Mouse (Mus musculus): Measurements from ENCODE around the gene Rora.

Rora gene

DNA sequence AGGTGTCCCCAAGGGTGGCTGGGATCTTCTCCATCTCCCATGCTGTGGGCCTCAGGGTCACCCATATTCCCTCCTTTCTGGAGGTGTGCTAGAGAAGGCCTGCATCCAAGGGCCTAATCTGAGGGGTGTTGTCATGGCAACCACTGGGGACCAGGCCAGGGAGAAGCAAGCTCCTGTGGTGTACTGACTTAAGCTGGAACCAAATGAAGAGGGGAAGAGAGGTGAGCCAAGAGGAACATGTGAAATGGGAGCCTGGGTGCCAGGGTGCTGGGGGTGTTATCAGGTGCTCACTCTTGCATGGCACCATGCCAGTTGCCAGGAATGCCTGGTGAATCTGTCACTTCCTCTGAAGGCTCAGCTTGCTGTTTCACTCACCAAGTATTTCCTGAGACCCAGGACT is 166.9 kb downstream of the Rora start:
- DNase-seq (ENCODE audit: low spot score) = no peak

DNA sequence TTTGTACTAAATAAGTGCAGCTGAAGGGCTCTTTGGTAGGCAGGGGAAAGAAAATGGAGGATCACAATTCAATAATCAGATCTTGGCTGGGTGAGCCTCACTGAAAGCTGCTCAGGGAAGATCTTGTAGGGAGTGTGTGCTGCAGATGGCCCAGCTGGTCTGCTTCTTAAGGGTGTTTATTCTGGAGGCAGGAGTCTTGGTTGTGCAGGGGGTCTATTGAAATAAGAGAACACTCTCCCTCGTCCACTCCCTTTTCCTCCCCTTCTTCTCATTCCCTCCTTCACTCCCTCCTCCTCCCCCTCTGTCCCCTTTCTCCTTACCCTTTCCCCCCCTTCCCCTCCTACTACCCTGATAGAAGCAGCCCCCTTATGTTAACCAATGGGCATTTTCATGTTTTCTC is 167.8 kb downstream of the Rora start:
- DNase-seq (ENCODE audit: low spot score) = no peak

DNA sequence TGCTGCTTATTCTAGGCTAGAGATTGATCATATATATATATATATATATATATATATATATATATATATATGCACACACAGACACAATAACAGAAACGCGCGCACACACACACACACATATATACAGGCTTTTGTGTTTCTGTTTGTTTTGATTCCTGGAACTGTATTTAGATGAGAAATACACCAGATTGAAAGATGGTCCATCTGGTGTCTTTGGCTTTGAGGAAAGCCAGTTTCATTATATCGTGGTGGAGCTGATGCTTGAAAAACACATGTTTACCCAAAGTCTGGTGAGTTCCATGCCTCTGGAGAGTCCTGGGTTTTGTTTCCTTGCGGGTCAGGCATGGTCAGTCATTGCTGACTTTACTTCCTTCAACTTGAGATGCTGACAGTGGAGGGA is 169.7 kb downstream of the Rora start:
- no peak for DNase-seq (ENCODE audit: low spot score)

DNA sequence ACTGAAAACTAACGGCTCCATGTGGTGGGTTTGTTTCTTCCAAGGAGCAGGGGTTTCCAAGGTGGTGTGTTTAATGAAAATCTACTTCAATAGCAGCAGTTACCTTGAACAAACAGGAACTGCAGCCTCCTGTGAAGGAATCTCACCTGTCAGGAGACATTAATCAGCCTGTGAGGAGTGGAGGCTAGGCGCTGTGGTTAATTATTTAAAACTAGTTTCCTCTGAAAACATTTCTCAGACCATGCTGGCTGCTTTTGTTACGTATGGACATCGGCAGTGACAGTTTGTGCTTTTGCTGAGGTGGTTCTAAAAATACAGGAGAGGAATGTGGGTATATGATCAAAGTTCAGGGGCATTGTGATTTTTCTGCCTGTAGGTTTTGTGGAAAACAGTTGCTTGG is 171.5 kb downstream of the Rora start:
- DNase-seq (ENCODE audit: low spot score) = no peak

DNA sequence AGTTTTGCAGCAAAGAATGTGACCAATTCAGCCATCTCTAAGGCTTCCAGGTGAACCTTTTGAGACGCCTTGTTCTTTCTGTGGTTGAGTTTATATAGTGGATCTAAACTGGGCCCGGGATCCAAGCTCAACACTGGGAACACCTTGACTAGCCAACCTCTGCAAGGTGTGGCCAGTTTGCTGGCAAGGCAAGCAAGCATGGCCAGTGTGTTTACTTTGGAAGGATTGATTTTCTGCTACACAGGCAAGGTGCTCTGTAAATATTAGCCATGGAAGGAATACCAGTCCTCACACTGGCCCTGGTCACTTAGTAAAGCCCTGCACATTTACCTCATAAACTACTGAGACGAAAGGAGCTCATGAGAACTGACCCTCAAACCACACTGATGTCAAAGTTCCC is 172.3 kb downstream of the Rora start:
- DNase-seq (ENCODE audit: low spot score) = no peak

DNA sequence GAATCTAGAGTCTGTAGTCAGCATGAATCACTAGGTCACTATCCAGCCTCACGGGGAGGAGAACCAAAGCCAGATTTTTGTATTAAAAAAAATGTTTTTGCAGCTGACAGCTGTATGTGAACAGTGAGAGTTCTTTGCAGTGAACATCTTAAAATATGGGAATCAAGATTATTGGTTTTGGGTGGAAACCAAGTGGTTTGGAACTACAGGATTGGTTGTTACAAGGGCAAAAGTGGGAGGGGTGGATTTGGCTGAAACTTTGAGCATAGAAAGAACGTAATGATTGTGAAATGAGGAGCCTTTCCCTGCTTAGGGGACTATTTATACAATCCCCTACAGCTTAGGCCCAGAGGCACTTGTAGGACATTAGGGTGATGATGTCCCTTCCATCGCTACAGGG is 173.9 kb downstream of the Rora start:
- DNase-seq (ENCODE audit: low spot score) = no peak

DNA sequence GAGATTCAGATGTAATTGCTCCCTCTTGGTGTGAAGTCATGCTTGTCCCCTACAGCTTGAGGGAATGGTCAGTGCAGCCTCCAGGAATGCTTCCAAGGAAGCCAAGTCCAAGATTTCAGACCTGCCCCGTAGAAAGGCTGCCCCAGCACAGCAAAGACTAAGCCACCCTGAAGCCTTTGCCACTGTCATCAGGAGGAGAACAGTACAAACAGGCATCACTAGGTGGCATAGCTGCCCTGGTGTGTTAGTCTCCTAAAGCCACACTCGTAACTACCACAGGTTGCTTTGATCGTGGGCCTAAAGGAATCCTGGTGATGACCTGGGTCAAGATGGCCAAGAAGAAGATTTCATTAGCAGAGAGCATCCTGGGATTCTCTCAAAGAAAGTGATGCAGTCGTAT is 176.3 kb downstream of the Rora start:
- no peak for DNase-seq (ENCODE audit: low spot score)

DNA sequence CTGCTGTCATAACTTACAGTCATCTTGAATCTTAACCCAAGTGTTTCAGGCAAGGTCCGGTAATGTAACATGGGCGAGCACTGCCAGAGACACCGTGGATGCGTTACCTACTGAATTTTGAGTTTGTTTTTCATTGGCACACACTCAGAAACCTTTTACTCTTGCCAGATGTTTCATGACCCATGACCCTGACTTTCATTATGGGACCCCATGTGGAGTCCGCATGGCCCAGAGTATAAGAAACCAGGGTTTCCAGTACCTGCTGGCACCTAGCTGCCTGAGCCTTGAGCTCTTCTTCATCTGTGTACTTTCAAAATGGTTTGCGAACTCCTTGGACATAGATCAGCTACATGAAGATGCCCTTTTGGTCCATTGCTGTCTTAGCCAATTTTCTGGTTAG is 179.7 kb downstream of the Rora start:
- no peak for DNase-seq (ENCODE audit: low spot score)

DNA sequence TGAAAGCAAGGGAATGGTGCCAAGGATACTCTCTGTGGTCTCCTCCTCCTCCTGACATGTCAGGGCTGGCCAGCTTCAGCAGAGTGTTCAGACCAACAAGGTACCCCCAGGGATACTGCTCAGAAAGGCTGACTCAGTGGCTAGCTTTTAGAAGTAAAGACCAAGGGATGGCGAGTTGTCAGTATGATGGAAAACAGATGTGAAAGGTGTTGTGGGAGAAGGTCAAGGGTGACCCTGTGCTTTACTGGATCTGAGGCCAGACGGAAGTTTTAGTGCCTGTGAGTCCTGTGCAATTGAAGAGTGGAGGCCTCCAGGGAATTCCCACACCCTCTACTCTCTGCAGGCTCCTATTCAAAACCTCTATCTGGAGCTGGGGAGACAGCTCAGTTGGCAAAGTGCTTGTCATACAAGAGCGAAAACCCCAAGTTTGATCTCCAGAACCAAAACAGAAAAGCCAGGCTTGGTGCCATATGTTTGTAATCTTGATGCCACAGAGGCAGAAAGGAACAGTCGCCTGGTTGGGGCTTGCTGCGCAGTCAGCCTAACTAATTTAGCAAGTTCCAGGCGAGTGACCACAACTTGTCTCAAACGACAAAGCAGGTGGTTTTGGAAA is 181.6 kb downstream of the Rora start:
- DNase-seq (ENCODE audit: low spot score) = no peak

DNA sequence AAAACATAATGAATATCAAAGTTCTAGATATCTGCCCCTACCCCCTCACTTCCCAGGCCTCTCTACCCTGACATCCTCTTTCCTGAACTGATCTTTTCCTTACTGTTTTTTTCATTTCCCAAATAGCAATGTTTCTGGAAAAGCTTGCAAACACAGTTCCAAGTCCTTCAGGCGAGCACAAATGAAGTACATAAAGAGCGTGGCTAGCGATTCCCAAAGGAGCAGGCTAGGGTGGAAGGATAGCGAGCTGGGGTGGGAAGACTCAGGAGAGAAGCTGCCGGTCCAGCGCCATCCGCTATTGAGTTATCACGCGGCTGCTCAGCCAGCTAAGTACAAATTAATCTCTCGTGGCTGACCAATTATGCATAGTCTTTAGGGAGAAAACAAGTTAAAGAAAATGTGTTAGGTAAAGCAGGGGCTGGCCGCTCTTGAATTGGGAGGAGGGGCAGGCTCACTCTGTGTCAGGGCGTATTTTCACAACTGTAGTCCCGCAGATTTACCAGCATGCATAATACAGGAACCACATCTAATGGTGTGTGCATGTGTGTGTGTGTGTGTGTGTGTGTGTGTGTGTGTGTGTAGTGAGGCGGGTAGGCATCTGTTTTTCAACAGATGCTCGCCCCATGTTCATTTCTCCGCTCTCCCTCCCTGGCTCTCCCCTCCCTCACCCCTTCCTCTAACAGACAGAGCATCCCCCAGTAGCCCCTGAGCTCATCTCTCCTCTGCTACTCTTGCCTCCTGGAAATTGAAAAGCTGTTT is 188.7 kb downstream of the Rora start:
- no peak for DNase-seq (ENCODE audit: low spot score)

DNA sequence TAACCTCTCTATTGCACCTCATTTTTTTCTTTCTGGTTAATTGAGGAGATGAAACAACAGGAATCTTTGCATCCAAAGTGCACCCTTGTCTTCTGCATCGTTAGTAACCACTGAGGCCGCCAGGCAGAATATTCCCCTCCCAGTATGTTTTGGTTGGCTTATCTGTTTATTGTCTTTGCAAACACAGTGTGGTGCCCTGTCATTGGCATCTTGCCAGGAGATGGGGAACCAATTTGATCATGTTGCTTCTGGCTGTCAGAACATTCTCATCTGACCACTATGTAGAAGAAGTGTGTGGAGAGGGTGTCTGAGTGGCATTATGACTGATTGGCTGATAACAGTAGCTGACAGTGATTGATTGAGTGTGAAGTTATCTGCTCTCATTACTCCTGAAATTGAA is 192.0 kb downstream of the Rora start:
- no peak for DNase-seq (ENCODE audit: low spot score)

DNA sequence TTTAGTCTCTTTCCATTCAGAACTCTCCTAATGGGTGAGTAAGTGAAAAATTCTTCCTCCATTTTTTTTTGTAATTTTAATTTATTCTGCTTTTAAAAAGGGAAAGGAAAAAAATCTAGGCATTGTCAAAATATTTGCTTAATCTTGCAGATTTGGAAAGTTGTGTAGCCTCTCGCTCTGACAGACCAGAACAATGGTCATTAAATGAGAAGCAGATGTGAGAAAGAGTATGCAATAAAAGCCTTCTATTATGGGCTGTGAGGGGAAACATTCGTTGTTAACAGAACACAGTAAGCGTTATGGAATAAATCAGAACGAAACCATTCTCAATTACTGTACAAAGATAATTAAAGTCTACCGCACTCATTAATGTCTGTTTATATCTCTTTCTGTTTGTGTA is 196.7 kb downstream of the Rora start:
- no peak for DNase-seq (ENCODE audit: low spot score)

DNA sequence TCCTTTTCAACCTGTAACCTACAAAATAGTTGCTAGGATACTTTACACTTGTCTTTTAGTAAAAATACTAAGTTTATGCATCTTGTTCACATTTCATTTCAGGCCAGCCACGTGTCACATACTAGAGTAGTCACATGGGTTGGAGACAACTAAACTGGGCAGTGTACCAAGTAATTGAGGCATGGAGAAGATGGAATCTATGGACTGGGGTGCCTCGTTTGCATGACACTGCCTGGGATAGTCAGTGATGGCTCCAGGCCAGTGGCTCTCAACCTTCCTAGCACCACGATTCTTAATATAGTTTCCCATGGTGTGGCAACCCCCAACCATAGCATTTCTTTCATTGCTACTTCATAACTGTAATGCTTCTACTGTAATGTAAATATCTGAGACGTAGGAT is 198.6 kb downstream of the Rora start:
- DNase-seq (ENCODE audit: low spot score) = no peak

DNA sequence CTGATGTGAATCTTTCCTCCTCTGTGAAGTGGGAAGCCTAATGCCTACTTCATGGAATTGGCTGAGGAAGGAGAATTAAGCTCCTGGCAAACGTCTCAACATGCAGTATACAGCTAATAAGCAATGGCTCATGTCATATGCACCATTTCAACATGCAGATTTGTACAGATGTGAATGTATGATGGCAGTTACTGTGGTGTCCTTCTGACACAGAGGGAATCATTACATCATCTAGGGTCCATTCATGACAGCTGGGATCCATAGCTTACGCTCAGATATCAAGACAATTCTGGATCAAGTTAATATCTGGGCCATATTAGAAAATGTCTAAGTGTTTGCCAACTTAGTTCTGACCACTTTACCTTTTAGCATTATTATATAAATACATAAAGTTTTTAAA is 199.3 kb downstream of the Rora start:
- DNase-seq (ENCODE audit: low spot score) = no peak

DNA sequence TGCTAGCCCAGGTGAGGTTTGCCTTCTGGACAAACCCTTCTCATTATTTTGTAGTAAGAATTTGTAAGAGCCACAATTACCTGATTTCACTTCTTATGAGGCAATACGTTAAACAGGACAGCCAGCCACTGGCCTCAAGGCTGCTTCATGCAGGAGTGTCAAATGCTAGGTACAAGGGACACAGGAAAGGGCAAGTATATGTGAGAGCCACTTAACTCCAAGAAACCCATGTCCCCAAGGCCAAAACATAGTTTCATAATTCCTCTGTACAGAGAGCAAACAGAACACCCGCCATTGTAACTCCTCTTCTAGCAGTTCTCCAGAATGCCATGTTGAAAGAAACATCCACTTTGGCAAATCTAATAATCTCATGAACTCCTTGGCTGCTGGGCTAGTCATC is 205.9 kb downstream of the Rora start:
- no peak for DNase-seq (ENCODE audit: low spot score)

DNA sequence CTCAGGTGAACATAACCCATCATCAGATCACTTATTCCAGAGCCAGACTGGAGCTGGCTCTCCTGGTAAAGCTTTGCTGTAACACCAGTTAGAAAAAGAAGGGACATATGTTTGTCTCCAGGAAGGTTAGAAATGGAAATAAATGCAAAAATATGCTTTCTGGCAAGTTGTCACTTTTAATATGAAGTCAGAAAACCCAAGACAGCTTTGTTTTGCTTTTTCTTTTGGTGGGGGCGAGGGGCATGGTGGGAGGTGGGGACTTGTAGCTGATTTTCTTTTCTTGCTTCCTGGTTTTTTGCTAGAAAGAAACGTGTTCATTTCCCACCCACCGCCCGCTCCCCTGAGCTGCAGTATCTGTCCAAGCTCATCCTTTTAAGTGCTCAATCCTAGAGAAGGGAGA is 212.7 kb downstream of the Rora start:
- no peak for DNase-seq (ENCODE audit: low spot score)

DNA sequence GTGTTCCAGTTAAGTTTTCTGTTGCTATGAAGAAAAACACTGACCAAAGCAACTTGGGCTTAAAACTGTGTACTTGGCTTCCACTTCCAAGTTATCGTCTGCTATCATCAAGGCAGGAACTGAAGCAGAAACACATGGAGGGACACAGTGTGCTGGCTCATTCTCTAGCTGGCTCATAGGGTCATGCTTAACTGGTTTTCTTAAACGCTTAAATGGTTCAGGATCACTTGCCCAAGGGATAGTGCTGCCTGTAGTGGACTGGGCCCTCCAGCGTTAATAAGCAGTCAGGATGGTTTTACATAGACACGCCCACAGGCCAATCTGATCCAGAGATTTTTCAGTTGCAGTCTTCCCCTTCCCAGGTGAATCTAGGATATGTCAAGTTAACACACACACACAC is 220.3 kb downstream of the Rora start:
- no peak for DNase-seq (ENCODE audit: low spot score)

DNA sequence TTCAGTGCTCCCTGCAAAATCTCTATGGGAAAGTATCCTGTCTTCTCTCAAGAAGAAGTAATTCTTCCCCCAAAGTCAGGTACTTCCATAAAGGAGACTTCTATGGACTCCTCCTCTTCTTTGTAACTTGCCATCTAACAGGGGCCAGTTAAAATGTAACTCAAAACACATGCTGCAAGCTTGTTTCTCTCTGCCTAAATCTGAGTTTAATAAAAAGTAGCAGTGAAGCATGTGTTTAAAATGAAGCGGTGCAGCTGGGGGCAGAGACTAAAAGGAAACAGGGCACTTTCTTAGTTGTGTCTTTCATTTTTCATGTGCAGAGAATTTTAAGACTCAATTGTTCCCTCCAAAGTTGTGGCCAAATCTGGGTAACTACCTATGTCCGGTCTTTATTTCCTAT is 221.0 kb downstream of the Rora start:
- DNase-seq (ENCODE audit: low spot score) = no peak

DNA sequence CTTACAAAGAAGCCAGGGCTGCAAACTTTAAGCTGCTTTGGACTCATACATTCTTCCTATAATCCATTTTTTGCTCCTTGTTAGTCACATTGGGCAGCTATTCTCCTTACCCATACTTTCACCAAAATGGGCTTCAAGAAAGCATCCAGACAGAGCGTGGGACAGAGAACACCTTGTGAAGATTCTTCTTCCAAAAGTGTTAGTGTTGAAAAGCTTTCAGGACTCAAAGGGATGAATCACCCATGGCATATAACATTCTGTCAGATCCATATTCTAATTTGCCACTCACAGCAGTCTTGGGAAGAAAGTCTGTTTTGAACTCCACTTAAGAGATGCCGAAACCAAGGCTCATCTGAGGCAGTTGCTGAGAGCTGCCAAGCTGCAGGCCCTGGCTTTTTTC is 222.2 kb downstream of the Rora start:
- DNase-seq (ENCODE audit: low spot score) = no peak

DNA sequence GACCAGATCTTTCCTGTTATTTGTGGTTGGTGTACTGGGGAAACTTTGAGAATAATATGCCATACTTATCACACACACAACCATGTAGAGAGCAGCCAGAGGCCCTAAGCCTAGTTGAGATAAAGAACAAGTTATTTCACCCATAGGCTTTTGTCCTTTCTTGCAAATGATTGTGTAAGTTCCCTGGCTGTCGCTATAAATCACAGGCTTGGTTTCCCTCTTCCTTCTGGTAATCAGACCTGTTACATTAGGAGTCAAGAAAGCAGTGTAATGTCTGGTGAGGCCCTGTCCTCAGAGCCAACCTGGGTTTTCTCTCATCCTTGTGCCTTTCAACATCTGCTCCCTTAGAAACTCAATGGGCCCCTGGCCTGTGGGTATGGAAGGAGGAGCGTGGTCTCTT is 222.7 kb downstream of the Rora start:
- no peak for DNase-seq (ENCODE audit: low spot score)

DNA sequence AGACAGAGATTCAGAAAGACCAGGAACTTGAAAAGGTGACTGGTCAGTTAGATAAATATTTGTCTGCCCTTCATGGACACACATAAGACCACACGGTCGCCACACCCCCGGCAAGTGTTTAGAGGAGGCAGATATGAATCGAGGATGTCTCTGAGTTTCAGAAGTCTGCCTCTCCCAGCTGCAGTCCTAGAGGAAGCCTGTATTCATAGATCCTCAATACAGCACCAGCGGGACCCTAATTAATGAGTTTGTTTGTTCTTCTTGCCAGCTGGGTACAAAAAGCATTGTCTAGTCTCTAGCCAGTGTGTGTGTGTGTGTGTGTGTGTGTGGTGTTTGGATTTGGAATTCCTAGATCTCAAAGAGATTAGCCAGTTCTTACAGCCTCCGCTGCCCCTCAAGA is 228.3 kb downstream of the Rora start:
- DNase-seq (ENCODE audit: low spot score) = no peak

DNA sequence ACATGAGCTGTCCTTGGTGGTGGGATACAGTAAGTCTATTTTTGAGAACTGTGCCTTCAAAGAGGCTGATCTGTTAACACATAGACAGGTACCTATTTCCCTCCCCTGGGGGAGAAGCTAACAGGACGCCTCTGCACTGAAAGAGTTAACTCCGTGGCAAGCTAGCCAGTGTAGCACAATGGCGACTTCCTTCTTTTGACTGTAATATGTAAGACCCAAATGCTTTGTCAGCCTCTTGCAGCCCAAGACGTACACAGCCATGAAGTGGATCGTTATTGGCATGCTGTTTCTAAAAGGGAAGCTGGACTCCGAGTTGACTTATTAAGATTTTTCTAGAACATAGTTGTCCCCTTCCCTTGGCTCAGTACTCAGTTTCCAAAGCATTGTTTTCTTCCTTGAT is 229.4 kb downstream of the Rora start:
- no peak for DNase-seq (ENCODE audit: low spot score)

DNA sequence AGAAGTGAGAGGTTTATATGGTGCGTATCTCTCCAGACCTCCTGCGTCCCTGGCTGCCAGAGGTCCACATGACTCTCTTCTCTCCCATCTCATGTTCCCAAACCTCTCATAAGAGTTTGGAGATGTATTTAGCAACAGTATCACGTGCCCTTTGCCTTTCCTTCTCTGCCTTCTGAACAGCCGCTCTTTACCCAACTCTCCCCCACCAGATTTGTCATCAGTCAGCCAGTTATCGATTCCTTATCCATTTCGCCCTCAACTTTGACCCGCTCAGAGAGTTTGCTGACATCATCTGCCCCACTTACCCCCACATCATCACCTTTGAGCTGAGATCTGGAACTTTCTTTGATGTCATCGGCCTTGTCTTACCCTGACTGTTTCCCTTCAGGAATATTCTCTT is 230.1 kb downstream of the Rora start:
- DNase-seq (ENCODE audit: low spot score) = no peak

DNA sequence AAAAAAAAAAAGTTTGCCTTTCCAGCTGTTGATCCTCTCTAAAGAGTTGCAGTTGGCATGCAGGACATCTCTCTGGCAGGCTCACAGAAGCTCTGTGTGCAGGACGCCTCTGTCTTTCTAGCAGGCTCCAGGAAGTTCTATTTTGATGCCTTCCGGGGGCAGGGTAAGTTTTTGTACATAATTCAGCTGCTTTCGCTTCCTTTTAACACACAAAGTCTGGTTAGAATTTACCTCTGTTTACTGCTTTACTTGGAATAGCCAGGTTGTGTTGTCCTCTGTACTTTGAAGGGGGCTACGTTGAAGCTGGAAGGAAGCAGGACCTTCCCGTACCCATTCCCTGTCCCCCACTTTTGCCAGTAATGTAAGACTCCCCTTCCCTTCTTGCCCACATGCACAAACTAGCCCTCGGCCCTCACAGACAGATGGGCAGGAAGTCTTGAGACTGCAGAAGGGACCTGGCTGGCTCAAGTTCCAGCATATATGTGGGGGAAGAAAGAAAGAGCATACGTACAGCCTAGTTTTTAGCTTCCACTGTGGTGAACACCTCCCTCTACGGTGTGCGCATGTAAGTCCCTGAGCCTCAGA is 231.0 kb downstream of the Rora start:
- no peak for DNase-seq (ENCODE audit: low spot score)
